Mouse (Mus musculus): Measurements from ENCODE around the gene Tspan31. TPM values are rescaled to one million over a fixed set of nuclear protein-coding genes. Genes with fewer than 3 reads are reported as not detected.
A peak's percentile ranks its signal among the peaks of the same experiment; 100 is the strongest.

The Tspan31 gene
- total and polyA plus RNA-seq, 3 experiments: 57.2 to 63.1 TPM; not detected in 1

- TF ChIP-seq MAX (IDR thresholded peaks at IDR 0.05; ENCODE audit: low read length) (no peak), CHD1 (IDR thresholded peaks at IDR 0.05; ENCODE audit: low read depth, low read length) (no peak)
Measured at GRCm38 (mm10) chr10:127065981-127066380, 4.1 kb downstream of the Tspan31 start (continued).

DNA sequence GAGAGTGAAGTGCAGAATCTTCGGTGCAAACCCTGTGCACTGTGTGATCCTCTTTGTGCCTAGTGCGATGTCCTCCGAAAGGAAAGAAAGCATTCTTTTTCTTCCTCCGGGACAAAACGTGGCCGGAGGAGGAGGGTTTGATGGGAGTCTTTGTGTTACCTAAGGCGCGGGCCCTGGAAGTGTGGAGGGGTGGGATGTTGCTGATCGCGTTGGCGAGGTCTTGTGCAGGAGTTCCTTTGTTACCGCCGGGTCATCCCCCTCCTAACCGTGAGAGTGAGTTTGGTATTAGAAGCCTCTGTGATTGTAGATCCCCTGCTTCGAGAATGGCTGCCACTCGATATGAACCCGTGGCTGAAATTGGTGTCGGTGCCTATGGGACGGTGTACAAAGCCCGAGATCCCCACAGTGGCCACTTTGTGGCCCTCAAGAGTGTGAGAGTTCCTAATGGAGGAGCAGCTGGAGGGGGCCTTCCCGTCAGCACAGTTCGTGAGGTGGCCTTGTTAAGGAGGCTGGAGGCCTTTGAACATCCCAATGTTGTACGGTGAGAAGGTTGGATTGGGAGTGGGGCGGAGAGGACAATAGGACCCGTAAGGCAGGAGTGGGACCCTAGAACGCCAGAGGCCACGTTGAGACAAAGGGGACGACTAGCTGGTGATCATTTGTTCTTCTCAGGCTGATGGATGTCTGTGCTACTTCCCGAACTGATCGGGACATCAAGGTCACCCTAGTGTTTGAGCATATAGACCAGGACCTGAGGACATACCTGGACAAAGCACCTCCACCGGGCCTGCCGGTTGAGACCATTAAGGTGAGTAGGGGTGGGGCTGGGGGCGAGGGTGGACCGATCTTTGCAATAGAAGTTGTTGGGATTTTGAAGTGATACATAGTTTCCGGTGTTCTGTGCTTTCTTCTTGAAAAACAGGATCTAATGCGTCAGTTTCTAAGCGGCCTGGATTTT lies 5.9 kb downstream of the Tspan31 start:
- H3K79me2 ChIP-seq (ENCODE audit: control insufficient read depth, insufficient read depth, low read length, poor library complexity): peaks cover 25% of the 10 kb centered on the region
- peak; percentile 56 for DNase-seq (ENCODE audit: low read depth, low spot score)
- H3K9me3 ChIP-seq (replicated peaks; ENCODE audit: insufficient read depth, low read length): no peaks in the 10 kb centered on the region
- H3K27me3 ChIP-seq (ENCODE audit: control insufficient read depth in 1 of 2, insufficient read depth in 2 of 2, low read length in 2 of 2): no peaks in the 10 kb centered on the region
- H3K27ac ChIP-seq (ENCODE audit: control insufficient read depth, low read depth, low read length): peak overlapping the region; percentile 74
- H3K4me1 ChIP-seq (ENCODE audit: control insufficient read depth in 1 of 2, insufficient read depth in 2 of 2, low read length in 2 of 2): peaks cover 6 to 18% of the 10 kb centered on the region in 2 experiments
- peaks cover 14 to 39% of the 10 kb centered on the region in 2 experiments for H3K36me3 ChIP-seq (ENCODE audit: control insufficient read depth in 1 of 2, insufficient read depth in 2 of 2, low read length in 2 of 2)
- peak overlapping the region; percentile 93 for H3K9ac ChIP-seq (ENCODE audit: control insufficient read depth, low read depth, low read length, poor library complexity, severe bottlenecking)
- peak overlapping the region; percentile 68 to 78 for H3K4me3 ChIP-seq (ENCODE audit: control insufficient read depth in 1 of 2, insufficient read depth in 1 of 2, low read depth in 2 of 2, low read length in 2 of 2)
- TF ChIP-seq RAD21 (IDR thresholded peaks at IDR 0.05; ENCODE audit: low read depth, low read length) (no peak), UBTF (IDR thresholded peaks at IDR 0.05; ENCODE audit: borderline replicate concordance, insufficient read depth, low read depth, low read length) (0 out of 2 replicates have a peak, but pooled peaks have one; percentile 20), ZMIZ1 (IDR thresholded peaks at IDR 0.05; ENCODE audit: low read depth, low read length) (peak; percentile 30; the same call in 1 of the 2 replicates), POLR2A (IDR thresholded peaks at IDR 0.05; ENCODE audit: control insufficient read depth in 1 of 2, insufficient read depth in 1 of 2, low read depth in 1 of 2, low read length in 2 of 2, poor library complexity in 1 of 2) (no peak; a peak in 2 of 4 replicates), MAX (IDR thresholded peaks at IDR 0.05; ENCODE audit: low read length) (0 out of 2 replicates have a peak, but pooled peaks have one; percentile 45), TBP (IDR thresholded peaks at IDR 0.05; ENCODE audit: low read depth, low read length) (no peak), KAT2A (conservative IDR thresholded peaks at IDR 0.05; ENCODE audit: low read depth, low read length) (no peak), MYC (IDR thresholded peaks at IDR 0.05; ENCODE audit: low read depth, low read length) (peak; percentile 50; the same call in 1 of the 2 replicates), SMC3 (IDR thresholded peaks at IDR 0.05; ENCODE audit: low read depth, low read length) (no peak), NELFE (IDR thresholded peaks at IDR 0.05; ENCODE audit: low read depth, low read length) (no peak)

DNA sequence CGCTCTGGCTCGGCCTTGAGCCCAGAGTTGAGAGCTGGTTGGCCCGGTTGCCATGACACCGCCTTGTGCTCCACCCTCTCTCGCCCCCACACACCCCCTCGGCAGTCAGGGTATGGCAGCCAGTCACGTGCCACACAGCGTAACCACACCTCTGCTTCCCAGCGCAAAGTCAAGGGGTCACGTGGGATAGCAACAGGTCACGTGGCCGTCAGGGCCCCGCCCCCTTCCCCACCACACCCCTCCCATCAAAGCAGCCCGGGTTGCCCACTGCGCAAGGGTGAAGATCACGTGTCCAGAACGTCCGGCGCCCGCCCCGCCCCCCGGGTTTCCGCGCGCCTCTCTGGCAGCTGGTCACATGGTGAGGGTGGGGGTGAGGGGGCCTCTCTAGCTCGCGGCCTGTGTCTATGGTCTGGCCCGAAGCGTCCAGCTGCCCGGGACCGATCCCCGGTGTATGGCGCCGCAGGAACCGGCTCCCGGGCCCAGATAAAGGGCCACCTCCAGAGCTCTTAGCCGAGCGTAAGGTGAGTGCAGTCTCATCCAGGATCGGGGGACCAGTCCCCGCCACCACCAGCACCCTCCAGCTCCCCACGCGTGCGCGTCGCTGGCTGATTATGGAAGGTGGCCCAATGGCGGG lies 6.7 kb downstream of the Tspan31 start, which contains the start of gene Cdk4:
Cdk4 (plus strand) TSS at position 296 of the 634 bp plus-strand sequence.
- Histone ChIP-seq H3K27me3 (ENCODE audit: control insufficient read depth in 1 of 2, insufficient read depth in 2 of 2, low read length in 2 of 2) (no peaks in the 10 kb centered on the region), H3K79me2 (ENCODE audit: control insufficient read depth, insufficient read depth, low read length, poor library complexity) (peaks cover 22% of the 10 kb centered on the region), H3K9ac (ENCODE audit: control insufficient read depth, low read depth, low read length, poor library complexity, severe bottlenecking) (peak within 1 kb of the TSS; percentile 93), H3K36me3 (ENCODE audit: control insufficient read depth in 1 of 2, insufficient read depth in 2 of 2, low read length in 2 of 2) (peaks cover 14 to 34% of the 10 kb centered on the region in 2 experiments), H3K9me3 (replicated peaks; ENCODE audit: insufficient read depth, low read length) (no peaks in the 10 kb centered on the region), H3K4me1 (ENCODE audit: control insufficient read depth in 1 of 2, insufficient read depth in 2 of 2, low read length in 2 of 2) (peaks cover 3 to 21% of the 10 kb centered on the region in 2 experiments), H3K27ac (ENCODE audit: control insufficient read depth, low read depth, low read length) (peak within 1 kb of the TSS; percentile 74), H3K4me3 (ENCODE audit: control insufficient read depth in 1 of 2, insufficient read depth in 1 of 2, low read depth in 2 of 2, low read length in 2 of 2) (peak within 1 kb of the TSS; percentile 68 to 78)
- DNase-seq (ENCODE audit: low read depth, low spot score): peak; percentile 99
- TF ChIP-seq CTCF (IDR thresholded peaks at IDR 0.05 in 2 of 3, conservative IDR thresholded peaks at IDR 0.05 in 1 of 3; ENCODE audit: control insufficient read depth in 1 of 3, insufficient read depth in 1 of 3, low read depth in 2 of 3, low read length in 3 of 3, poor library complexity in 1 of 3, severe bottlenecking in 1 of 3) (no peak), GATA1 (IDR thresholded peaks at IDR 0.05; ENCODE audit: low read depth, low read length) (no peak), HCFC1 (IDR thresholded peaks at IDR 0.05; ENCODE audit: low read depth, low read length) (peak; percentile 82), MAFK (IDR thresholded peaks at IDR 0.05; ENCODE audit: borderline replicate concordance, low read depth, low read length) (no peak), ELF1 (IDR thresholded peaks at IDR 0.05; ENCODE audit: low read depth, low read length) (peak; percentile 59), MAX (IDR thresholded peaks at IDR 0.05; ENCODE audit: low read length) (peak; percentile 100), CHD2 (IDR thresholded peaks at IDR 0.05; ENCODE audit: low read length) (no peak), ZC3H11A (IDR thresholded peaks at IDR 0.05; ENCODE audit: low read depth, low read length) (no peak), CHD1 (IDR thresholded peaks at IDR 0.05; ENCODE audit: low read depth, low read length) (no peak), POLR2A (IDR thresholded peaks at IDR 0.05; ENCODE audit: control insufficient read depth in 1 of 2, insufficient read depth in 1 of 2, low read depth in 1 of 2, low read length in 2 of 2, poor library complexity in 1 of 2) (peak; percentile 75 to 88), JUND (IDR thresholded peaks at IDR 0.05; ENCODE audit: low read depth, low read length) (no peak), POLR2AphosphoS2 (IDR thresholded peaks at IDR 0.05; ENCODE audit: low read length) (peak; percentile 60; the same call in 1 of the 2 replicates), KAT2A (conservative IDR thresholded peaks at IDR 0.05; ENCODE audit: low read depth, low read length) (no peak; the same call in 1 of the 2 replicates), E2F4 (IDR thresholded peaks at IDR 0.05; ENCODE audit: borderline replicate concordance, low read depth, low read length) (no peak; the same call in 1 of the 2 replicates), NRF1 (IDR thresholded peaks at IDR 0.05; ENCODE audit: insufficient read depth, low read depth, low read length, poor library complexity, severe bottlenecking) (peak; percentile 77), MYC (IDR thresholded peaks at IDR 0.05; ENCODE audit: low read depth, low read length) (peak; percentile 9; the same call in 1 of the 2 replicates), RCOR1 (IDR thresholded peaks at IDR 0.05; ENCODE audit: low read depth, low read length) (no peak), BHLHE40 (IDR thresholded peaks at IDR 0.05; ENCODE audit: borderline replicate concordance, low read depth, low read length) (peak; percentile 98), GABPA (IDR thresholded peaks at IDR 0.05; ENCODE audit: low read depth, low read length) (no peak)
